Mouse (Mus musculus) lung, postnatal 0 days (tissue): Measurements from ENCODE around the gene Erich4.

Experiments
- CTCF ChIP-seq: IDR thresholded peaks from 2 replicates; pipeline ENCODE4 v1.5.1; 2016; ENCODE audit warnings: antibody characterized with exemption, mild to moderate bottlenecking
- EP300 ChIP-seq: IDR thresholded peaks from 2 replicates; pipeline ENCODE4 v1.6.1; 2016; ENCODE audit warnings: antibody characterized with exemption, mild to moderate bottlenecking, control low read depth

DNA sequence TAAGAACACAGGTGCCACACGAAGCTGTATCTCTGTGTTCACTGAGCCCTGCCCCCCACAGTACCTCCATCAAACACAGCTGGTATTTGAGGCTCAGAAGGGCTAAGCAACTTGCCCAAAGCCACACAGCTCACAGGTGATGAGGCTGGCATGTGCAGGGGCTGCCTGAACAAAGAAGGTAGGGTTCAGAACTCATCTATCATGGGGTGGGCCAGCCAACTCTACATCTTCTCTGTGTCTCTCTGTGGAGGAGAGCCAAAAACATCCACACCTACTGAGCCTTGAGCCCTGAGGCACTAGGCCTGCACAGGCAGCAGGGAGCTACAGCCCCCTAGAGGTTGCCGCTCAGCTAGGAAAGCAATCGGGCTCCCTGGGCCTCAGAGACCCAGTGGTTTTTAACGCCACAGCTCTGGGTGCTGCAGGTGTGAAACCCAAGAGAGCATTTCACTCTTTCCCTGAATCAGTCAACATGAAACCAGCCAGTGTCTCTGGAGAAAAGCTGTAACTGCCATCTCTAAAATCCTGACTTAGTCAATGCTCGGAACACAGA, 32.0 kb upstream of the Erich4 start:
- TF ChIP-seq CTCF (peak; percentile 45), EP300 (no peak)
